Mouse (Mus musculus) MN1 (cell line): ENCODE measurements around the gene Cgref1.
A peak's percentile ranks its signal among the peaks of the same experiment; 100 is the strongest.

Experiments
- DNase-seq: peaks from one replicate; pipeline ENCODE4 v3.0.0-alpha.2; 2016; ENCODE audit warnings: low spot score

Cgref1 gene

DNA sequence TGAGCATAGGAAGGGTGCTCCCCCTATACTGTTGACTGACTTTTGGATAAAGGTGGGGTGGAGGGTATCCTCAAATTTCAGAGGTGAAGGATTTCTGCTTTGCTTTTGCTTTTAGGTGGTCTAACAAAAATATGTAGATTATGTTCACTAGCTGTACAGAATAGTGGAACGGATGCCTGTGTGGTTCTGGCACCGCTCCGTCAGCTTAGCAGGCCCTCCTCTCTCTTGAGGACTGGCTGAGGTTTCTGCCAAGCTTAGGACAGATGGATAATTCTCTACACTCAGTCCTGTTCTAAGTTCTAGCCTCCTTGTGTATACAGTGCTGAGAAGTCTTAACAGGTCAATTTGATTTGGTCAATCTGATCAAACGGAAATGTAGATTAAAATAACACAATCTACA, 5.1 kb upstream of the Cgref1 start:
- DNase-seq = no peak

DNA sequence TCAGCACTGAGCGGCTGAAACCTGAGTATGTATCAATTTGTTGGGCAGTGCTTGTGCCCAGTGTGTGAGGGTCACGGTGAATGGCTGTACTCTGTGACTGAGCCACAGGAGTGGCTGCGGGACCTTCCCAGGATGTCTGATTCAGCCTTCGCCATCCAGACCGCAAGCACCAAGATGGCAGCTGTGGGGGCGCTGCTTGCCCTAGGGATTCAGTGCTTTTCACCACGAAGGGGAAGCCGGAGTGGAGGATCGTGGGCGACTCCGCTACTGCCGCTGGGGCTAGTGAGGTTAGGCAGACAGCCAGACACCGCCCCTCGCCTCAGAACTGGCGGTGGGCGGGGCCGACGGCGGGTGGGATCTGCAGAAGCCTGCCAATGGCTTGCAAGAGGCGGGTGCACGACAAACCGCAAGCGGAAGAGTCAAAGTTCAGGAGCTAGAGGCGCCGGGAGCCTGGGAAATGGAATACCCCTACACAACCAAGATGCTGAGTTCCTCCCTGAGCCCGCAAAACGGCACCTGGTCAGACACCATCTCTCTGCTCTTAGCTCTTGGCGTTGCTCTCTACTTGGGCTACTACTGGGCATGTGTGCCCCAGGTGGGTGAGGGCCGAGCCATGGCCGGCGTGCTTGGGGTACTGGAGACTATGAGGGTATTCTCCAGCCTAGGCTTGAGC, 4.4 kb upstream of the Cgref1 start:
- peak; percentile 85 for DNase-seq

DNA sequence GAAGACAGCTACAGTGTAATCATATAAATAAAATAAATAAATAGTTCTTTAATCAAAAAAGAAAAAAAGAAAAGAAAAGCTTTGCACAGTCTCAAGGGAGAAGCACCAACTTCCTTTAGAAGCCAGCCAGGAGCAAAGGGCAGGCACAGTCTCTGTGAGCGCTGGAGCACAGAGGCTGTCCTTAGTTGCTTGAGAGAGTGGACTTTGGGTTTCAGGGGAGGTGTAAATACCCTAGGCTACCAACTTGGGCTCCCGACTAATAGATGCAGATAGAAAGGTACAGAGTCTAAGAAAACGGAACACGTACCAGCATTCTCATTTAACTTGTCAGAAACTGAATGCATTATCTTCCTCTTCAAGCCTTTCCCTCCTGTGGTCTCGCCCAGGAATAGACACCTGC, 3.2 kb upstream of the Cgref1 start:
- DNase-seq = no peak

DNA sequence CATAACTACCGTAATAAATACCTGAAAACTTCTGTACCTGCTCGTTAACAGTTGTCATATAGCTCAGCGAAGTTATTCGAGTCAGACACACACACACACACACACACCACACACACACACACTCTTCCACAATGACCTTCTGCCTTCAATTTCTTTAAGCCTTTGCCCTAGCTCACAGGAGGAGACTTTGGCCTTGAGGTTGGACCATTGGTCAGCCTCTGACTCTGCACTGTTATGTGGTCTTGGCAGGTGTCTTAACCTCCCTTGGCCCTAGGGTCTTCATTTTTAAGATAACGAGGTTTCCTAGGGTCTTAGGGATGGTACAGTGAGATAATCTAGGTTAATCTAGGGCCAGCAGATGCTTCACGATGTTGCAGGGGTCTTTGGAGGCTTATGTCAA, 1.0 kb downstream of the Cgref1 start:
- no peak for DNase-seq

DNA sequence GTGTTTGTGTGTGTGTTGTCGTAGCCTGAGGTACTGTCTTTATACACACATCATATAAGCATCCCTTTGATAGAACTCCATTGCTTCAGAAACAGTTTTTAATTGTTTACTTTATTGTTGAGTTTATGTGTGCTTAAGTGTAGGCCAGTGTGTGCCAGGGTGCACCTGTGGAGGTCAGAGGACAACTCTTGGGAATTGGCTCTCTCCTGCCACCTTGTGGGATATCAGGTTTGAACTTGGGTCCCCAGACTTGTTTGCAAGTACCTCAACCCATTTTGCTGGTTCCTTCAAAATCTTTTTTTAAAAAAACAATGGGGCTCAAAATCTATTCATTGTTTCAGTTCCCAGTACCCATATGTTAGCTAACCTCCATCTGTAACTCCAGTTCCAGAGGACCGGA, 2.4 kb downstream of the Cgref1 start:
- DNase-seq = peak; percentile 32

DNA sequence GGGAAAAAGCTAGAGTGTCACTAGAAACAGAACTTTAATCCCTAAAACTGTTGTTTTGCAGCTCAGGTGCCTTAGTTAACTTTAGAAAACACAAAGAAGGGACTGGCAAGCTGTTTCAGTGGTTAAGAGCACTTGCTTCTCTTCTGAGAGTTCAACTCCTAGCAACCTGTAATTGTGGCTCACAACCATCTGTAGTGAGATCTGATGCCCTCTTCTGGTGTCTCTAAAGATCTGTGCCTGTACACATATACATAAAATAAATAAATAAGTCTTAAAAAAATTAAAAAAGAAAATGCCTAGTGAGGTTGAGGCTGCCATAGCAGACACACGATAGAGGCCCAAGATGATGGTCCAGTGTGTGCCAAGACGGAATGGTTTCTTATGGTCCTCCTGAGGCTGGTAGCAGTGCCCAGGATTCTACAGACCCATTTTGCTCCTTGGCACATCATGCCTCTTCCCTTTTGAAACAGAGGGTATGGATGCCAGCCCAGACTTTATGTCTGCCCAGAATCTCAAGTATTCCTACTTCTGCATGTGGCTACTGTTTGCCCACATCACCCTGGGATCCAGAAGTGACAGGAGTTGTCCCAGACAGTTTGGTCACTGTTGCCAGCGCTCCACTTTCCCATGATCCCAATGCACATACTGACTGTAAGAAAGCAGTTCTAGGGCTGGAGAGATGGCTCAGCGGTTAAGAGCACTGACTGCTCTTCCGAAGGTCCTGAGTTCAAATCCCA, 10.5 kb downstream of the Cgref1 start:
- no peak for DNase-seq

DNA sequence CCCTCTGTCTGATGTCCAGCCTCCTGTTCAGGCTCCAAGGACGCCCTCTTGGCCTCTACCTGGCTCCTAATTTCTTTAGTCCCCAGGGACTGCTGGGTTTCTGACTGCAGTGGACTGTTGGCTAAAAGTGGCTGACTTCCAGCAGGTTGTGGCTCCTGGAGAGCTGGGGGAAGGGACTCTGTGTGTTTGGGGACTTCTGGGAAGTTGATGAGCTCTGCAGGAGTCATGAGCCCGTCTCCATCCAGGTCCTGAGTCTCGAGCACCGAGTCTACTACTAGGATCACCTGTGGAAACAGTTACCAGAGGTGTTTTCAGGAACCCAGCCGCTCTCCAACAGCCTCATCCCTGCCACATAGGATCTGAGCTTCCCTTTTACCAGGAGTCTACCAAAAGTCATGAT, 11.7 kb downstream of the Cgref1 start:
- DNase-seq = no peak

DNA sequence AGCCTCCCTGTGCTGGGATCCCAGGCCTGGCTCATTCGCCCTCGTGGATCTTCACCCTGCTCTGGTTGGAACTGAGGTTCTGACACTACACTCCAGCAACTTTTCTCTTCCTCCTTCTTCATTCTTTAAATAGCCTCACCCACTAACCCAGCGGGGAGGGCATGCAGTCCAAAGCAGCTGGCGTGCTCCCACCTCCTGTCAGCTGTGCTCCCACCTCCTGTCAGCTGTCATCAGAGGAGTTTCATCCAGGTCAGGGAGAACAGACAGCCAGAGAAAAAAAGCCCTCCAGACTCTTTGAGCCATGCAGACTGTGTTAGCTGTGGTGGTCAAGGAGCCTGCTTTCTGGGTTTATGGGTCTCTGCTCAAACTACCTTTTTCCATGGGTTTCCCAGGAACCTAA, 14.0 kb downstream of the Cgref1 start:
- DNase-seq = no peak

DNA sequence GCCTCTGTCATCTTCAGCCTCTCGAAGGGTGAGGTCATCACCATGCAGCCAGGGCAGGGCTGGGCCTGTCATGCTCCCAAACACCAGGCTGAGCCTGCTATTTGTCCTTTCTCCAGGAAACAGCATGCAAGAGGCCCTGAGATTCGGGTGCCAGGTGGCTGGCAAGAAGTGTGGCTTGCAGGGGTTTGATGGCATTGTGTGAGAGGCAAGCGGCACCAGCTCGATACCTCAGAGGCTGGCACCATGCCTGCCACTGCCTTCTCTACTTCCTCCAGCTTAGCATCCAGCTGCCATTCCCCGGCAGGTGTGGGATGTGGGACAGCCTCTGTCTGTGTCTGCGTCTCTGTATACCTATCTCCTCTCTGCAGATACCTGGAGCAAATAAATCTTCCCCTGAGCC, 14.5 kb downstream of the Cgref1 start:
- no peak for DNase-seq

DNA sequence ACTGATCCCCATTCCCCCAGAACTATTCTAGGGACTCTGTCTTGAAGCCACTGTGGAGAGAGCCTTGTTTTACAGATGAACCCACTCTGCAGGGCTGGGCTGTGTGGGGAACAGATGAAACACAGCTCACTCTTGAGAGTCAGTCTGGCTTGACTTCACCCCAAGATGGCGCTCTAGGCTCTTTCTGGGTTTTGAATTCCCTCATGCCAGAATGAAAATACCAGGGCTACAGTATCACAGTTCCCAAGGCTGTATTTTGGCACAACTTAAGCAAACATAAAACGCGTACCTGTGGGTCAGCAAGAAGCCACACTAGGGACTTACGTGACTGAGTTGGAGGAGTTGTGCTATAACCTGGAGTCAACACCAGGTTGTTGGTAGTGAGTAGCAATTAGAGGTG, 15.3 kb downstream of the Cgref1 start:
- peak; percentile 59 for DNase-seq

DNA sequence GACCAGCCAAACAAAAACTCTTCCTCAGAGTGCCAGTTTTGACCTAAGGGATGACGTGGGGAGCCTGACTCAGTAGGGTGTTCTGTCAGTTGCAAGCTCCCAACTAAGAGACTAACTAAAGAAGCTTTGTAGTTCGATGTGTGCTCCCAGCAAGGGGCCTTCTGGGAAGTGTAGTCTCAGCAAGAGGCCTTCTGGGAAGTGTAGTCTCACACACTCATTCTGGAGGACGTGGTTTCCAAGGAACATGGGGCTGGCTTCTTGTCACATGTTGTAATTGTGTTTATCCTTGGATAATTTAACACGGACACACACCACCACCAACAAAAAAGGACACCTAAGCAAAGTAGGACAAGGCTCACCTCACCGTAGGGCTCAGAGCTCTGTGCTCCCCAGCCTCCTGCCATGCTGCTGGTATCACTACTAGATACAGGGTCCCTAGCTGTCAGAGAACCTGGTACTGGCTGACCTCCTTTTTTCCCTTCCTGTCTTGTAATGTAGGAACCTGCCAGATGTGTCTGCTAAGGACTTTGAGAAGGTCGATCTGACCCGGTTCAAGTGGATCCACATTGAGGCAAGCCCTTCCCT, 17.4 kb downstream of the Cgref1 start:
- DNase-seq = no peak

DNA sequence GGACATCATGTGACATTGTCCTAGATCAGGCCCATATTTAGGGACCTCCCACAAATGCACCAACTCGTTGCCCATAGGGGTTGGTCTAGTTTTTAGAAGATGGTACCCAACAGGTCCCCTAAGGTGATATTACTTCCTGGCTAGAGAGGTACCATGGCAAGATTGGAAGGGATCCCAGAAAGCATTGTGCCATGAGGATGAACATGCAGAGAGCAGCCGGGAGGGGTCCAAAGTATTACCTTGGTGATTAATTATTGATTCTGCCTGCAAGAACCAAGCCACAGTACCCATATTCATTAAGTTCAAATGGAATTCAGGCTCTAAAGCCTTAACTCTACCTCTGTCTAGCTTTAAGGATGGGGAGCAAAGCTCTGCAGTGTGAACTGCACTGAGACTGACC, 19.3 kb downstream of the Cgref1 start:
- DNase-seq = no peak

DNA sequence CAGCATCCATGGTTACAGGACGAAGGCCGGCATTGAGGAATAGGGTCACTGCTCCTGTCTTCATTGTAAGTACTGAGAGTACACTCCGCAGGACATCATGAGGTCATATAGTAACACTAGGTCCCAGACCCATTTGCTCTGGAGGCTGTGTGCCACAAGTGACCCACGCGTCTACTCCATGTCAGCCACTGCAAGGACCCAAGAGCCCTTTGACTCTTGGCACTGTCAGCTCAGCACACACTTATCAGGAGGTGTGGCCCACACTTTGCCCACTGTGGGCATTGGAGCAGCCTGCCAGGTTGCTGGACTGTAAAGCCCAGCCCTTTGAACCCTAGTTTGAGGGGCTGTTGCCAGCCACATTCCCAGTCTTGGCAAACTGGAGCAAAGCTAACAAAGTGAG, 20.2 kb downstream of the Cgref1 start:
- no peak for DNase-seq

DNA sequence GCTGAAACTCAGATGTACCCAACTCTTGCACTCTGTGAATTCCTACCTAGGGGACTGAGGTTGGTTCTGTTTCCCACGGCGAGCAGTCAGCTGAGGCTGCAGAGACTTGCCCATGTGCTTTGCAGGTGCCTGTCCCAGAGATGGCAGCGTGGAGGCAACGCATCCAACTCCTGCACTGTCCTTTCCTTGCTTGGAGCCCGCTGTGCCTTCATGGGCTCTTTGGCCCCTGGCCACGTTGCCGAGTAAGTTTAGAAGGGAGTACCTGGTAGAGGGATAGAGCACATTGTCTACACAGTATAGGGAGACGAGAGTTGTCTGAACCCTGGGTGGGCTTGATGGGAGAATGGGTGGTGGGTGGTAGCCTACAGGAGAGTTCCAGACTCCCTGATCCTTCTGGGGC, 20.8 kb downstream of the Cgref1 start:
- no peak for DNase-seq

DNA sequence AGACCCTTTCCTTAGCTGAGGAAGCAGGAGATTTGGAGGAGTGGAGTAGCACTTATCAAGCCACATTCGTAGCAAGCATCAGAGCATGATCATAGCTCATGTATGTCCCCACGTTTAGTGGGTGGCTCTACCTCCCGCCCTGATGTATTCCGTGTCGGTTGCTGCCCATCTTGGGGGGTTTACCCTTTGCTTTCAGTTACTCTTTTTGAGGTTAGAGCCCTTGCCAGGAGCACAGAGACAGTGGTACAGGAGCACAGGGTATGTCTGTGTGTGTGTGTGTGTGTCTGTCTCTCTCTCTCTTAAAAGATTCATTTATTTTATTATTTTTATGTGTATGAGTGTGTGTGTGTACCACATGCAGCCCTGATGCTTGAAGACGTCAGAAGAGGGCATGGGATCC, 22.3 kb downstream of the Cgref1 start:
- no peak for DNase-seq

DNA sequence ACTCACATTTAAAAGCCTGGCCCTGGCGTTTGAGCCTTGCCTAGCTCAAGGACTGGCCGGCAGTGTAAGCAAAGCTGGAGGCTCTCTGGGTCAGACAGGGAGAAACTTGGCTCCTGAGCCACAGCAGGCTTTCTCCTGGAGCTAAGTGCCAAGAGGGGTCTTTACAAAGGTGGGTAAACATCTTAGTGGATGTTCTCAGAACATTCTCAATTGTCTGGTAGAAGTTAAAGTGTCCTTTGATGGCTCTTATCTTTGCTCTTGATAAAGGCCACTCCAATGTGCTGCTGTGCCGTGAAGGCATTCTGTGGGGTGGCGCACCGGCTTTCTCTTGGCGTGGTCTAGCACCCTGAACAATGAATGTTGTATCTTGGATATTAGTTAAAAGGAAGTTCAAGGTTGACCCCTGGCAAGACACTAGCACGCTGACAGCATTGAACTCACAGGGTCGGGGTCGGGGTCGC, 22.8 kb downstream of the Cgref1 start:
- no peak for DNase-seq

DNA sequence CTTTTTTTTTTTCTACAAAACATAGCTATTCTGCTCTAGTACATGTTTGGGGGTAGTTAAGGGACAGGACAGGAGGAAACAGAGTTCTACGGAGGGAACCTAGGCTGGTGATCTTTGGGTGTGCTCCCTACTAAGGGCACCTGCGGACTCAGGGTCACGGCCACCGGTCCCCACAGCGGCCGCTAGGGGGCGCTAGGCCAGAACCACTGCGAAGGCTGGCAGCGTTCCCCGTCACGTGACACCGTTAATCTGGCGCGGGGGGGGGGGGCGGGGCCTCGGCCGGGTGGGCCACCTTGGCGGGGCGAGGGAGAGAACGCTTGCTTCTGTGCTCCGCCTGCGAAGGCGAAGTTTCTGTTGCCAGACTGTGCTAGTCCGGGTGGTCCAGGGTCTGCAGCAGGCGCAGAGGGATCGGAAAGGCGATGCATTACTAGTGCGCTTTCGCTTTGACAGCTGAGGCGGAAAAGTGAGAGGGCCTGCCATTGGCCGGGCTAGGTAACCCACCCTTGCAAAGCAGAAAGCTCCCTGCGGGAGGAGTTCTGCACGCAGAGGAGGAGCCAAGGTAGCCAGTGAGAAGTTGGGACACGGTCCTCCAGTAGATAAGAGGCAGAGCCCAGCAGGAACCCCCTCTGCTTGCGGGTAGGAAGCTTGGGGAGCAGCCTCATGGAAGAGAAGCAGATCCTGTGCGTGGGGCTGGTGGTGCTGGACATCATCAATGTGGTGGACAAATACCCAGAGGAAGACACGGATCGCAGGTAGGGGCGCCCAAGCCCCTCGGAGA, 23.9 kb downstream of the Cgref1 start, which contains the start of gene Khk:
TSS of gene Khk (plus strand) at position 176 of the 778 bp plus-strand sequence.
- DNase-seq = peak; percentile 87

DNA sequence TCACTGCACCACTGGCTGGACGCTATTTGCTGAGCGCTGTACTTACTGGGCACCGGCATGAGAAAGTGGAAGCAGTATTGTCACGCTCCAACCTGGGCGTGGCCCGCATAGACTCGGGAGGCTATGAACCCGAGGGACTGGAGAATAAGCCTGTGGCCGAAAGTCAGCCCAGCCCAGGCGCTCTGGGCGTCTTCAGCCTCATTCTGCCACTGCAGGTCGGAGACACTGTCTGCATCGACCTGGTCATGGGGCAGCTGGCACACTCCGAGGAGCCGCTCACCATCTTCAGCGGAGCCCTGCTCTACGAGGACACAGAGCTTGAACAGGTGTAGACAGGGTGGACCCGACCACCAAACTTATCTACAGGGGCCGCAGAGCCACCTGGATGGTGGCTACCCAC, 24.8 kb downstream of the Cgref1 start:
- DNase-seq = no peak

DNA sequence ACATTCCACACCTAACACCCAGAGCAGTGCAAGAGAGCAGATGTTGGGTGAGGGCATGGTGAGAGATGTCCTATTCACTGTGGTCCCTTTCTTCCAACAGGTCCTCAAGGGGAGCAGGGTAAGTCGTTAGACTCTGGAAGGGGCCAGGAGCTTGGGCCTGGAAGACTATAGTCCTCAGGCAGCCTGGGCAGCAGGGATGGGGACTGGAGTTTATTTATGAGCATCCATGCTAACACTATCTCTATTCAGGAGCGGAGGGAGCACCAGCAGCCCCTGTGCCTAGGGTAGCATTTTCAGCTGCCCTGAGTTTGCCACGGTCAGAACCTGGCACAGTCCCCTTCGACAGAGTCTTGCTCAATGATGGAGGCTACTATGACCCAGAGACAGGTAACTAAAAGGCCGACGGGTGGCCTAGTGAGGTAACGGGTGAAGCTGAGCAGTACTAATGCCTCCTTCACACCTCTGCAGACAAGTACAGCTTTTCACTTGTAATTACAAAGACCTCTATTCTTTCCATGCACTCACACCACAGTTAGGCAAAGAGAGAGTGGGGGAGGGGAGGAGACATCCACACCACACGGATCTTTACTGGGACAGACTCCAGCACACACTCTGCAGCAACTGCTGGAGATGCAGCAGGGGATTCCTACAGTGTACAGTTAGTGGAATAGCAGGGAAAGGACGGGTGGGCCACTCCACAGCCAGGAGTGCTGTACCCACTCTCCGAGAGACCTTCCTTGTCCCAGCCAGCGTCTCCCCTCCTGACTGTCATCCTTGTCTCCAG, 25.4 kb downstream of the Cgref1 start:
- no peak for DNase-seq

DNA sequence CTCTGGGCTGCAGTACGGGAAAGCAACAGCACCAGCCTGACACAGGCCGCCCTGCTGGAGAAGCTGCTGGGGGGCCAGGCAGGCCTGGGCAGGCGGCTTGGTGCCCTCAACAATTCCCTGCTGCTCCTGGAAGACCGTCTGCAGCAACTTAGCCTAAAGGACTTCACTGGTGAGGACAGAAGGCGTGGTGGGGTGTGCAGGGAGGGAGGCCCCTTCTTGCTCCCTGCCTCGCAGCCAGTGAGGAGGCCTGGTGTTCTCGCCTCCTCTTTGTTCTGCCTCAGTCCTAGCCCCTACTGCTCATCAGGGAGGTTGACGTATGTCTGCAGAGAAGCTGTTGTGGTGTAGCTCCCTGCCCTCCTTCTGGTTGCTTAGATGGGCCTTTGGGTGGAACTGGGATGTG, 26.7 kb downstream of the Cgref1 start:
- no peak for DNase-seq

DNA sequence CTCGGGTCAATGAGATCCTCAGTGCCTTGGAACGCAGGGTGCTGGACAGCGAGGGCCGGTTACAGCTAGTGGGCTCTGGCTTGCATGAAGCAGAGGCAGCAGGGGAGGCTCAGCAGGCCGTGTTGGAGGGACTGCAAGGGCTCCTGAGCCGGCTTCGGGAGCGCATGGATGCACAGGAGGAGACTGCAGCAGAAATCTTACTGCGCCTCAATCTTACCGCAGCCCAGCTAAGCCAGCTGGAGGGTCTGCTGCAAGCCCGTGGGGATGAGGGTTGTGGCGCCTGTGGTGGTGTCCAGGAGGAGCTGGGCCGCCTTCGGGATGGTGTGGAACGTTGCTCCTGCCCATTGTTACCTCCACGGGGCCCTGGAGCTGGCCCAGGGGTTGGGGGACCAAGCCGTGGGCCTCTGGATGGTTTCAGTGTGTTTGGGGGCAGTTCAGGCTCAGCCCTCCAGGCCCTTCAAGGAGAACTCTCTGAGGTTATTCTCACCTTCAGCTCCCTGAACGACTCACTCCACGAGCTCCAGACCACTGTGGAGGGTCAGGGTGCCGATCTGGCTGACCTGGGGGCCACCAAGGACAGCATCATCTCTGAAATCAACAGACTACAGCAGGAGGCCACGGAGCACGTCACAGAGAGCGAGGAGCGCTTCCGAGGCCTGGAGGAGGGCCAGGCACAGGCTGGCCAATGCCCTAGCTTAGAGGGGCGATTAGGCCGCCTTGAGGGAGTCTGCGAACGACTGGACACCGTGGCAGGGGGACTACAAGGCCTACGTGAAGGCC, 27.3 kb downstream of the Cgref1 start:
- DNase-seq = no peak
